Mouse (Mus musculus) erythroblast, embryonic 14.5 days (primary cell): ENCODE measurements around the gene St5.

Experiments used
- GATA1 ChIP-seq: IDR thresholded peaks from 2 replicates; pipeline ENCODE4 v1.6.1; 2012; ENCODE audit warnings: low read length, inconsistent platforms, mixed read lengths
- TAL1 ChIP-seq: IDR thresholded peaks from 3 replicates; pipeline ENCODE4 v1.6.1; 2012; ENCODE audit warnings: low read length, inconsistent platforms, mixed read lengths

DNA sequence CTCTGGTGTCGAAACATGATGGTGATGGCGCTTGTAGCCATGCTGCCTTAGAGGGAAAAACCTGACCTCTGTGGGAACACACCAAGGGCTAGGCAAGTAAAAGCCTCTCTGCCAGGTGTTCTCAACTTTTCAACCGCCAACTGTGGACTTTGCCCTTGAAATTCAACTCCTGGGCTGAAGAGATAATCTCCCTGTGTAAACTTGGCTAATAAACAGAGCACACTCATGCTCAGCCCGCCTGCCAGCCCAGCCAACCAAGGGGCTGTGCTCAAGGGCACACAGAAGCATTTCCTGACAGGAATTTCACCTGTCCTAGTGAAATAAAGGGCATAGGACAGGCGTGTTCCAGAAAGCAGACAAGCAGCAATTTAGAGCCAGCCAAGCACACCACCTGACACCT, 100.8 kb downstream of the St5 start:
- peak; percentile 33 for TF ChIP-seq GATA1
- TF ChIP-seq TAL1, result peak; percentile 62
